Mouse (Mus musculus) cerebellum, adult 9-11 months (tissue): ENCODE results near the gene Tyk2.
A peak's percentile ranks its signal among the peaks of the same experiment; 100 is the strongest.

Experiments
- DNase-seq: peaks from one replicate; pipeline ENCODE4 v3.0.0; 2022

Gene Tyk2

DNA sequence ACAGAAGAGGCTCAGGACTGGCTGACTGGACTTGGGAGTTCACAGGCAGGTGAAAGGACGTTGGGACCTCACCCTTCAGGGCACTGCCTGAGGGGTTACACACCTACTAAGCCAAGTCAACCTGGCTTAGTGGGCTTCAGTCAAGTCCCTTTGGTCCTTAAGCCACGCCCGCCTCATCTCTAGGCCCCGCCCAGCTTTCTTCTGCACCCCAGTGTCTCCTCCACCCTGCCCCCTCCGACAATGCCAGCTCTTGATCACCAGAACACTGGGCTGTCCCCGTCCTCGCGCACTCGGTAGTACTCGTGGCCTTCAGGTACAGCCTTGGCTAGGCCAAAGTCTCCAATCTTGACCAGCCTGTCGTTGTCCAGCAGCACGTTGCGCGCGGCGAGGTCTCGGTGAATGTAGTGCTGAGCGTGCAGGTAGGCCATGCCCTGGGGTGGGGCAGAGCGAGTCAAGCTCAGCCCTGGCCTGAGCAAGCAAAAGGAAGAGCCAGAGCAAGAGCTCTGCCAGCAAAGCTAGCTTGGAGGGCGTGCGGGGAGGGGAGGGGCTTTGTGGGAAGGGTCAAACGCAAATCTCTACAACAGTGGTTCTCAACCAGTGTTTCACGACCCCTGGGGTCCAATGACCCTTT lies 23.3 kb downstream of the Tyk2 start:
- DNase-seq, result no peak

DNA sequence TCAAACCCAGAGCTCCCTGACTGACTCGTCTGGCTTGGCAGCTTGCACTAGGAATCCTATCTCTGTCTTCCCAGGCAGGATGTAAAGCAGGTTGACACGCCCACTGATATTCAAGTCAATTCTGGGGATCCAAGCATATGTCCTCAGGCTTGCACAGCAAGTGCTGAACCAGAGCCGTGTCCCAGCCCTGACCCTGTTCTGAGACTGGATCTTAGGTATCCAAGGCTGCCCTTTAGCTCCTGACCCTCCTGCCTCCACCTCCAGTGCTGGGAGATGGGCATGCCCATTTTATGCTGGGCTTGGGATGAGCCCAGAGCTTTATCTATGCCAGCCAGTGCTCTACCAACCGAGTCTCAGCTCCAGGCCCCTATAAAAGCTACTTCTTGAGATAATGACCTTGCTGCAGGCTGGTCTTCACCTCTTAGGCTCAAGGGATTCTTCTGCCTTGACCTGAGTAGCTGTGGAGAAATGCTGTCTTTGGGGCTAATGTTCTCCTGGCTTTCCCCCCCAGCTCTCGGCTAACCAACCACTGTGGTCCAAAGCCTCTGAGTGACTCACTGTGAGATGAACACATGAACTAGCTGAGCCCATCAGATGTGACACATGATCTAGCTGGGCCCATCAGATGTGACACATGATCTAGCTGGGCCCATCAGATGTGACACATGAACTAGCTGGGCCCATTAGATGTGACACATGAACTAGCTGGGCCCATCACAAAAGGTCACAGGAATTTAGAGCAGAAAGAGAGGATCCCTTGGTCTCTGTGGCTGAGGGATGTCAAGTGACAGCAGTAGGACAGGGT lies 25.1 kb downstream of the Tyk2 start:
- no peak for DNase-seq

DNA sequence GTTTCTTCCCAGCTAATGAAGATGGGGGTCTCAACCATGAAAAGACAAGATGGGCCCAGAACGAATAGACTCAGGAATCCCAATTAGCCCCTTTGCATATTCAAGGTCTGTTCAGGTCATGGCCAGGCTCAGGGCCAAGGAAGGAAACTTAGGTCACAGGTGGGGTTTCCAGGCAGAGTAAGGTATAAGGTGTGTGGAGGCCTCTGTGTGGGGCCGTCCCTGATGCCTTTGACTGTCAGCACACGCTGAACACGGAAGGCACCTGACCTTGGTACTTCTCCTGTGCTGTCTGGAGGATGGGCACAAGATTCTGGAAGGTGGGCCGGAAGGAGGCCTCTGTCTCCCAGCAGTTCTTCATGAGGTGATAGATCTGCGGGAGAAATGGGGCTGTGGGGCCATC lies 26.2 kb downstream of the Tyk2 start:
- DNase-seq, result no peak

DNA sequence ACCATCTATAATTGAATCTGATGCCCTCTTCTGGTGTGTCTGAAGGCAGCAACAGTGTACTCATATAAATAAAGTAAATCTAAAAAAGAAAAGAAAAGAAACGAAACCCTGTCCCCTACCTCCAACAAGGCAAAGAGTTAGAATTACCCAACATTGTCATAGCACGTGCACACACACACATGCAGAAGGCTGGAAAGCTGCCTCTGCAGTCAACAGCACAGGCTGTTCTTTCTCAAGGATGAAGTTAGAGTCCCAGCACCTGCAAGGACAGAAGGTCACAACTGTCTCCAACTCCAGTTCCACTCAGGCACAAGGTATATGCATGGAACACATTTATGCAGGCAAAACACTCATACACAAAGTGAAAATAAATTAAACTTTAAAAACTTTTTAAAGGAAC lies 29.0 kb downstream of the Tyk2 start:
- no peak for DNase-seq

DNA sequence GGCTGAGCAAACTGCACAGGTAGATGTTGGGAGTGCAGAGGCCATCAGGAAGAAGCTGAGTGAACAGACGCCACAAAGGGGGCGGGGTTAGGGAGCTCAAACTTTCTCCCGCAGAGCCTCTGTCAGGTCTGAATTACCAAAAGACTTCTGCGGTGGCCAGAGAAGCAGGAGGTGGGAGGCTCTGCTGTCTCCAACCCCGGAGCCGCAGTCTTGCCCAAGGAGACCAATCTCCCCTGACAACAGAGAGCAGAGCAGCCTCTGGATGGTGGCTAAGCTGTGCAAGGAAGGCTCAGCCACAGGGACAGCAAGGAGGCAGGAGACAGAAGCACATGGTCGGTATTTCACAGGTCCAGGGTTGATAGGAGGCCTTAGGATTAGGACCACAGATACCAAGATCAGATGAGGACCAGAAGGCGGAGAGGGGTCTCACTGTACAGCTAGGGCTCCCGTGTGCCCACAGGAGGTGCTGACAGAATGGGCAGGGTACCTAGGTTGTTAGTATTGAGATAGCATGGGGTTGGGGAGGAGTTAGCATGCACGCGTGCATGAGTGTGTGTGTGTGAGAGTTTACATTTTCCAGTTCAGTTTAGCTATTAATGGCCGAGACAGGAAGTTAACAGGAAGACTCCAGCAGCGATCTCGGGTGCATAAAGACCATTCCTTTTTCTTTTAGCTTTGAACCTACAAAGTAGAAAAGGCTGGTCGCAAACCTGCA lies 30.4 kb downstream of the Tyk2 start:
- no peak for DNase-seq

DNA sequence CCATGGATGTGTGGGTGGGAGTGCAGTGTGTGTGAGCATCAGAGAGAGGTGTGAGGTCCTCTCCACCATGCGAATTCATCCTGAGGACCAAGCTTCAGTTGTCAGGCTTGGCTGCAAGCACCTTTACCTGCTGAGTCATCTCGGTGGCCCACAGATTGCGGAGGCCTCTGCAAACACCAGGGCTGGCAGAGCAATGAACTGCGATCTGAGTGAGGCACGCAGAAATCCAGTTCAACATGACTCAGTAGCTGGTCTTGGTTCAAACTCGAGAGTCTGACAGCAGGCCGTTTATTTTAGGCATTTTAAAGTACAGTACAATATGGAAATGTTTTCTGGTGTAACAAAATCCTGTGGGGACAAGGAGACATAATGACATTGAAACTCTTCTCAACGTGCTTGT lies 33.2 kb downstream of the Tyk2 start:
- DNase-seq, result no peak

DNA sequence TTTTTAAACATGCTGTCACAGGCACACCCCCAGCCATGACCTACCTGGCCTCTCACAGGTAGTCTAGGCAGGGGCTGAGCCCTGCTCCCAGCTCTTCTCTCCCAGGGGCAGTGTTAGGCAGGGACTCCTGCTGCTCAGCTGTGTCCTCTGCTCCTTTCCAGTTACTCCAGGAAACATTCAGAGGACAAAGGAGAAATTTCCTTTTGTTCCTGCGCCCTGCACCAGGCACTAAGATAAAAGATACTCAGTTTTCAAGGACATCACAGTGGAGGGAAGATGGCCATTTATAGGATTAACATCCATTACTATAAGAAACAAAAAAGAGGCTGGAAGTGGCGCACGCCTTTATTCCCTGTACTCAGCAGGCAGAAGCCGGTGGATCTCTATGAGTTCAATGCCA lies 35.1 kb downstream of the Tyk2 start:
- no peak for DNase-seq

DNA sequence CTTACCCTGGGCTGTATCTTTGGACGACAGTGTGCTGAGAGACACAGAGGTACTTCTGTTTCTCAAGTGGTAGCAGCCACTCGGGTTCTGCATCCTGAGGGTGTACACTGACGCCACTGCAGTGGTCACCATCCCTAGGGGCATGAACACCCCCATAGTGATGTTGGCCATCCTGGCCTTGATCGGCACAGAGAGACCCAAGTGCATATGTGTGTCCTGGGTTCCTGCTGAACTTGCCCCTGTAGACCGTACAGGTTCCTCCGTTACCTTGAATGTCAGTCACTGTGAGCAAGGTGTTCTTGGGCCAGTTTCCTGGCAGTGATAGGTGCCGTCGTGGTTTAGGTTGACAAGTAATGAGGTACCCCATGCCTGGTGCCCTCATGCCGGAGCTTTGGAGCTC lies 37.6 kb downstream of the Tyk2 start:
- no peak for DNase-seq

DNA sequence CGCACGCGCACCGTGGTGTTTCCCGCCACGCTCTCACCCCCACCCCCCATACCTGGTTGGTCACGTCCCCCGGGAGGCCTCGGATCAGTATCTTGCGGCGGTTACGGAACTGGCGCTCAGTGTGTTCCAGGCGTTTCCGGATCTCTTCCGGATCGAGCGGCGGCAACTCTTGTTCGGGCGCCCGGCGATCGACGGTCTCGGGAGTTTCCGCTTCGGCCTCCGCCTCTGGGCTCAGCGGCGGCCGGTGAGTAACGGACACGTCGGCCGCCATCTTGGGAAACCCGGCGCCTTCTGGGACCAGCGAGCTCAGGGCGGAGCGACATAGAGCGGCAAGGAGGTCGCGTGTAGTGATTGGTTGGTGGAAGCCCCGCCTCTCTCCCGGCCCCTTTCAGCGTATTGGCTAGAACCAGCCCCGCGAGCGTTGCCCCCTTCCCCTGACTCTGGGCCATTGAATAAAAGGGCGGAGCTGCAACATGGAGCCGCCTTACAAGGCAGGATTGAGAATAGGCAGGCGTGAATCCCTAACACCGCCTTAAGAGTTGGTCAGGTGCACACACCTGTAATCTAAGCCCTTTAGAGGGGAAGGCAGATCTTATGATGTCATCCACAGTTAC lies 39.2 kb downstream of the Tyk2 start, which contains the start of the genes Gm38431 and Raver1:
Gene Gm38431, minus strand, starts transcription at position 291 of the 614 bp plus-strand sequence.
Gene Raver1, minus strand, starts transcription at position 302 of the 614 bp plus-strand sequence.
- peak; percentile 99 for DNase-seq

DNA sequence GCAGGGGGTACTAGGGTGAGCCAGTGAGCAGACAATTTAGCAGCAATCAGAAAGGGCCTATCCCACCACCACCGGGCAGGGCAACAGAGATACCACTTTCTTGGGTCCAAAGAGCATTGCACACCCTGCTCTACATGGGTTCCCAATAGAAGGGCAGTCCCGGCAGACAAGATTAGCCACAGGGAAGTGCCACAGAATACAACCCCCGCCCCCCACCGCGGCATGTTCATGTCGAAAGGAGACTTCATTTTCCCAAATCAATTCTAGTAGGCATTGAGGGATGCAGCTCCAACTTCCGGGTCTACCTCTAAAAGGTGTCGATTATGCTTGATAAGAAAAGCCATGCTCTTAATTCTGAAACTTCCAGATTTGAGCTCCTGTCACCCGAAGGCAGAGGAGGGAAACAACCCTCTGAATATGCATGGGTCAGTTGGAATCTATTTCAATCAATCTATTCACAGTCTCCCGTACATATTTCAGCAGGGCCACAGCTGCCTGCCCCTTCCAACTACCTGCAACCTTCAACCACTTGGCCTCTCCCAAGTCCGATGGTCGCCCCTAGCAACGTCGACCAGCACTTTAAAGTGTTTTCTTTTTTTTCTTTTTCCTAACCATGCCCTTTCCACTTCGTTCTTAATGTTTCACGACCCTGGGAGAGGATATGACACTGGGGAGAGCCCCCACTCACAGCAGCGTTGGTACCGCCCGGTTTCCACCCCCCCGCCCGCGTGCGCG lies 39.9 kb downstream of the Tyk2 start:
- no peak for DNase-seq

DNA sequence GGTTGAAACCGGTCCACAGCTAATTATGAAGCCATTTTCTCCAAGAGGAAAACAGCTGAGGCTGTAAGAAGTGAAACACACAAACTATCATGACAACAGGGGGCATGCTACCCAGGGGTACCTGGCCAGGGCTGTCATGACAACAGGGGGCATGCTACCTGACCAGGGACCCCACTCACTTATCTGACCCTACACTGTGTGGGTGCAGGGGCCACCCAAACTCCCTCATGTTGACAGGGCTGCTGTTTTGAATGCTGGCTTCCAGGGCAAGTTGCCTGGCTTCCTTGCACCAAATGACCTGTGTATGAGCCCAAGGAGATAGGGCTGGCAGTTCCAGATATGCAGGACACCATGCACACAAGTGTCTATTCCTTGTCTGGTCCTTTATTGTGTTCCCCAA lies 40.5 kb downstream of the Tyk2 start:
- DNase-seq, result peak; percentile 52

DNA sequence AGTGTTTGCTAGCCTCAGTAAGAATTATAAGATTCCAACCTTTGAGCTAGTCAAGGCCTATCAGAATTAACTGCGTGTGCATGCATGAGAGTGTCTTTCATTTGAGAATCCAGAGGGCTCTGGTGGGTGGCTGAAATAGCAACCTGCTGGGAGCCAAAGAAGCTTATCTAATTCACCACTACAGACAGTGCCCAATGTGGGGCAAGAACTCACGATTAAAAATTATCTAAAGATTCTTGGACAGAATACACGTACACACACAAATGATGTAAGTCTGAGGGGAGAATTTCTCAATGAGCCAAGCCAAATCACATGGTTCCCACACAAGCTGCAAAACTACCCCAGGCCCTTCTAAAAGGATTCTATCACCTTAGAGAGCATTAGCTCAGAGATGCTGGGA lies 47.7 kb downstream of the Tyk2 start:
- DNase-seq, result no peak

DNA sequence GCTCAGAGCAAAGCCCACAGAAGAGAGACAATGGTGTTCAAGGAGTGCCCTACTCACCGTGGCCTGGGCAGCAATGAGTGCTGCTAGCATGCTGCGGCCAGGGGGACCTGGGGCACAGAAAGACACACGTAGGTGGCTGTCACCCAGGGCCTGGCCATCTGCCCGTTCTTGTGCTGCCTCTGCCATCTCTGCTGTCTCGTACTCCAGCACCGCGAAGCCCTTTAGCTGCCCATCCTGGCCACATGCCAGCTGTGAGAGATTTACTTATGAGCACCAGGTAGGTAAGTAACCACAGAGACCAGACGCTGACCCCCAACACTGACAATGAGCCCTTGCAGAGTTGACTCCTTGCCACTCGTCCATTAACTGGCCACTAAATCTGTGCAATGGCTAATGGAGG lies 49.9 kb downstream of the Tyk2 start:
- DNase-seq, result no peak

DNA sequence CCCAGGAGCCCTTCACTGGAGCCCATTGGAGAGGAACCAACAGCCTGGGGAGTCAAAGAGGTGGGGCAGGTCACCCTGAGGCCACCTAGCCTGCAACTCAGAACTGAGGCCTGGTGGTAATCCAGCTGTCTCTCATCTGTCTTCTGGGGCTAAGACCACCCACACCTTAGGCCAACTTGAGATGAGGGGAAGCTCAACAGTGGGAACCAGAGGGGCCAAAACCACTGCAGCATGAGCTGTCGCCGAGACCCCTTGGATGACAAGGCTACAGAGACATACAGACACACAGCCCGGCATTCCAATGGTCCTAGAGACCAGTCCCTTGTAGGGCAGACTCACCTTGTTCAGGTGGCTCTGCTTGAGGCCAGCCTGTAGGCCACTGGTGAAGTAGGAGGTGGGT lies 55.4 kb downstream of the Tyk2 start:
- no peak for DNase-seq

DNA sequence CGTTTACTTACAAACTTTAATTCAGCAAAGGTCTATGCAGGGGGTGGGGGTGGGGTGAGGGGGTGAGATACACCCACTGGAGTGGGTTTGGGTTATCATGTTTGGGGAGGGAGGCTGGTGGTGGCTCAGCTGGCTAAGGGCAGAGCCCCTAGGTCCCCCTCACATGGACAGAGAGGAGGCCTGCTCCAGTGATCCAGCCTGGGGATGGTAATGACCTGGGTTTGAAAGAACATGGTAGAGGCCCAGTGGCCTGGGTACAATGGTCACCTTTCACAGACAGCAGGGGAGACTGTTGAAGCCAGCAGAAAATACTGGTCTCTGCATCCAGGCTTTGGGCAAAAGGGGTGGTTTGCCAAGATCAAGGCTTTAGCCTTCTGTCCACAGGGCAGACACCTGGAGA lies 56.9 kb downstream of the Tyk2 start:
- no peak for DNase-seq

DNA sequence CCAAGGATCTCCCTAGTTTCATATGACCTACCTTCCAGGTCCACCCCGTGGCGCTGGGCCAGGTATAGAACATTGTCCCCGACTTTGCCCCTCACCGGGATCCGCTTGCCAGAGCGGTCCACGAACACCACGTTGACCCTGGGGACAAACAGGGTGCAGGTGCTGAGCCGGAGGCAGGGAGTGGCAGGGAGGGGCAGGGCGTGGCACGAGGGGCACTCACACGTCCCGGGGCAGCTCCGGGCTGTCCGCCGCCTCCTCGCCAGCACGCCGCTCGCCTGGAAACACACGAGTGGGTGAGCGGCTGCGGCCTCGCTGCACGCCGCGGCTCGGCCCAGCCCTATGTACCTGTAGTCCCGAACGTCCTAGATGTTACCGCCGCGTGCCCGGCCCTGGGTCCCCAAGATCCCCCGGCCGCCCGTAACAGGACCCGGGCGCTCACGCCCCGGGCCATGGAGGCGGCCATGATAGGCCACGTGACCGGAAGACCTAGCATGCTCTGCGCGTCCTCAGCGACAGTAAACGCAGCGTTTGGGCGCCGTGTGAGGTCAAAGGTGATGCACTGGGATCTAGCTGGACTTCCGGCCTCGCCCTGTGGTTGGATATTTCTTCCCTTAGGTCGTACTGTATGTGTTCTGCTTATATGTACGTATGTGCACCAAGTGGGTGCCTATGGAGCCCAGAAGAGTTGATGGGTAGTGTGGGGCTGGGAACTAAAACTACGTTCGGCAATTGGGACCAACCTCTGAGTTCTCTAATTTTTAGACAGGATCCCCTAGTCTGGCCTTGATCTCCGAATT lies 57.8 kb downstream of the Tyk2 start, which contains the start of the genes Gm49373 and Fdx1l:
Gene Gm49373, minus strand, starts transcription at position 53 of the 797 bp plus-strand sequence.
Gene Fdx1l, minus strand, starts transcription at position 571 of the 797 bp plus-strand sequence.
- DNase-seq, result peak; percentile 90

DNA sequence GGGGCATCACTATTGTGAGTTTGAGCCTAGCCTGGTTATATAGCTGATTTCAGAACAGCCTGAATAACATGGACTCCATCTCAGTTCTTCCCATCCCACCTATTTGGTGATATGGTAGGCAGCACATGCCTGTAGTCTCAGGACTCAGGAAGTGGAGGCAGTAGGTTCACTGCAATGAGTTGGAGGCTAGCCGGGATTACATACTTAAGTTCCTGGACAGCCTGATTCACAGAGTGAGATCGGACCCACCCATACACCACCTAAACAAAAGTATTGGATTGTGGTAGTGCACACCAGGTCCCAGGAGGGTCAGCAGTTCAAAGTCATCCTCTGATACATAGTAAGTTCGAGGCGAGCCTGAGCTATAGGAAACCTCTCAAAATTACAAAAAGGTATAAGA lies 58.4 kb downstream of the Tyk2 start:
- no peak for DNase-seq

DNA sequence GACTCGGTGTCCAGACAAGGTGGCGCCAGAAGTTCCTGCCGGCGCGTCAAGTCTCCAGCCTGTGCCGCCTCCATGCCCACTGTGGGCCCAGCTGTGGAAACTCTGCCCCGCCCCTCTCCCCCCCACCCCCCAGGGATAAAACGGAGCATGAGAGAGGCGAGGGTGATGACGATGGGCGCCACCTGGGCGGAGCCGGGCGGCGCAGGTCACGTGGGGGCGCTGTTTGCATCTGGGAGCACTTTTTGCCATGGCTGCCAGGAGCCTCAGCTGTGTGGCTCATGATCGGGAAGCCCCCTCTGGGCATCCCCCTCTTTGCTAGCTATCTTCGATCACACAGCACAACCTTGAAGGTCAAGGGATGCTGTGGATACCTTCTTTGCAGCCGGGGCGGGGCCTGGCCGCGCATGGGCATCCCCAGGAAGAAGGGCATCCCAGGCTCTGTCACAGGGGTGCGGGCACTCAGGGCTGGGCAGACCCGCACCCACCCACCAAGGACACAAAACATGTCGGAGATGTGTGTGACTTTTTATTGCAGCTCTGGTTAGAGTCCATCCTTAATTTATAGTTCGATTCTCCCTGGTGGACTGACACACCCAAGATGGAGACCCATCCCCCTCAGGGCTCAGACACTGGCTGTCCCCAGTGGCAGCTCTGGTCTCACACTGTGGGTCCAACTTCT lies 63.9 kb downstream of the Tyk2 start, which contains the start of gene Zglp1:
Gene Zglp1, minus strand, starts transcription at position 88 of the 679 bp plus-strand sequence.
- no peak for DNase-seq

DNA sequence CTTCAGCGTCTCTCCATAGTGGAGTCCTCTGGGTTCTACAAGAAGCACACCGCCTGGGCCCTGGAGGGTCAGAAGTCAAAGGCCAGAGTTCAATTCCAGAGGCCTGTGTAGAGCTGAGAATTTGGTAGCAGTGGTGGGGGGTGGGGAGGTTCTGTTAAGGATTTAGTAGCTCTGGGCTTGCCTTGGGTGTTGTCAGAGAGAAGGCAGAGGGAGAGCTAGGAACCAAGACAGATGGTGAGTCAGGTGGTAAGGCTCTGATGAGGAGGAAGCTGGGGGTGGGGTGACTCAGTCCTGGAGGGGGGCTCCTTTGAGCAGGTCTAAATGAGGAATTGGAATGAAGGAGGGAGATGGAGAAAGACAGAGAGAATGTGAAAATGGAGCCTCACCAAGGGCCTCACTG lies 68.1 kb downstream of the Tyk2 start:
- DNase-seq, result no peak
